Mouse (Mus musculus): ENCODE data around the gene Kcna10. TPM values are rescaled to one million over a fixed set of nuclear protein-coding genes. Genes with fewer than 3 reads are reported as not detected.

The Kcna10 gene
- polyA plus RNA-seq (2016; fragmentation: Nextera tagmentation; extraction: Ambion mirVana): not detected in 2 replicates

DNA sequence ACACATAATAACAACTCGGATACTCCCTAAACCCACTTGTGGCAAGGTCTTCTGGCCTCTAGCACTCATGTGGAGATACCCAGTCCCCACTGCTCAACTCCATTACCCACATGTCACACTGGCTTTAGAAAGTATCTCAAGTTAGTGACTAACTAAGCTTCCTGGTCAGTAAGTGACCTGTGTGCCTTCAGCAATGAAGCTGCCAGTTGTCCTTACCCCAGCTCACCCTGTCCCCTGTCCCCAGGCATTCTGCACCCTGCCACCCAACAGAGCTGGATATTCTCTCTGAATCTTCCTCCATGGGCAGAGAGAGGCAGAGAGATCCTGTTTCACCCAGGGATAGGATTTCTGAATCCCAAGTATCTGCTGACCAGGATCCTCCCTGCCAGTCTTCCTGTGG lies at the start of gene Kcna10:
Kcna10 (plus strand) TSS at position 301 of the 400 bp plus-strand sequence.
- Histone ChIP-seq H3K4me1 (no peaks in the 10 kb centered on the region), H3K4me2 (replicated peaks) (no peak within 1 kb of the TSS), H3K9me3 (no peaks in the 10 kb centered on the region), H3K27me3 (no peaks in the 10 kb centered on the region), H3K9ac (replicated peaks) (no peak within 1 kb of the TSS), H3K36me3 (no peaks in the 10 kb centered on the region), H3K27ac (replicated peaks) (no peak within 1 kb of the TSS), H3K4me3 (no peak within 1 kb of the TSS)
- 71% methylated on average over 1 of the region's 1 CpGs for WGBS
- ATAC-seq (ENCODE audit: low FRiP score, low read depth): no peak

DNA sequence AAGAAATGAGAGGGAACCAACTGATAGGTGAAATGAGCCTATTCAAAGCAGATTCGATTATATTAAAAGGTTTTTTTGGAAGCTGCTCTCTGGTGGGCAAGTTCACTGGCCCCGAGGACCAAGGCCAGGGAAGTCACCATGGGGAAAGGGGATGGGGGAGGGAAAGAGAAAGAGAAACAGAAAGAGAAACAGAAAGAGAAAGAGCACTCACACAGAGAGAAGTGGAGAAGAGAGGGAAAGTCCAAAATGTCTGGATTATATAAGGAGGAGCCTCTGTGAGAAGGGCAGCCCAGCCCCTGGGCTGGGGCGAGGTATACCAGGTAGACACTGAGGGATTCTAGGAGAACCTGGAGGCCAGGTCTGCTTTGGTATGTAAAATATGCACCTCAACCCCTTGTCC lies 48.4 kb upstream of the Kcna10 start:
- 83% methylated on average over 3 of the region's 3 CpGs for WGBS
- Histone ChIP-seq H3K9ac (replicated peaks) (no peak overlapping the region), H3K4me3 (no peak overlapping the region), H3K9me3 (no peaks in the 10 kb centered on the region), H3K27ac (replicated peaks) (no peak overlapping the region), H3K4me2 (replicated peaks) (no peak overlapping the region), H3K4me1 (no peaks in the 10 kb centered on the region), H3K36me3 (no peaks in the 10 kb centered on the region), H3K27me3 (no peaks in the 10 kb centered on the region)
- ATAC-seq (ENCODE audit: low FRiP score, low read depth): no peak

DNA sequence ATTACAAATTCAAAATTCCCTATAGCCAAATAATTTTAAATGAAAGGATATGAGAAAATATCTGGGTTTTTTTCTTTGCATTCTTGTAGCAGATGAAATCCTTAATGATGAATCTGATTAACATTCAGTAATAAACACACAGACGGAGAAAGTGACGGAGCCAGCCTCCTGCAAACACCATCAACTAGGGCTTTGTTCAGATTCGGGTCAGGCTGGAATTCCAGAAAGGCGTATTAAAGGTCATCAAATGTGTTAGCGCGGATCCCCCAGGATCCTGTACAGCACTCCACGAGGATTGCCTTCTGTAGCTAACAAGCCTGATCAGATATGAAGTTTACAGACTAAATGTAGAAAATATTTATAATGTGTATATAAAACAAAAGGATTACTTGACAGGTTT lies 35.7 kb upstream of the Kcna10 start:
- Histone ChIP-seq H3K4me3 (no peak overlapping the region), H3K9me3 (no peaks in the 10 kb centered on the region), H3K4me2 (replicated peaks) (no peak overlapping the region), H3K36me3 (no peaks in the 10 kb centered on the region), H3K4me1 (peaks cover 17% of the 10 kb centered on the region), H3K27me3 (no peaks in the 10 kb centered on the region), H3K9ac (replicated peaks) (no peak overlapping the region), H3K27ac (replicated peaks) (no peak overlapping the region)
- WGBS: 71% methylated on average over 7 of the region's 7 CpGs
- no peak for ATAC-seq (ENCODE audit: low FRiP score, low read depth)

DNA sequence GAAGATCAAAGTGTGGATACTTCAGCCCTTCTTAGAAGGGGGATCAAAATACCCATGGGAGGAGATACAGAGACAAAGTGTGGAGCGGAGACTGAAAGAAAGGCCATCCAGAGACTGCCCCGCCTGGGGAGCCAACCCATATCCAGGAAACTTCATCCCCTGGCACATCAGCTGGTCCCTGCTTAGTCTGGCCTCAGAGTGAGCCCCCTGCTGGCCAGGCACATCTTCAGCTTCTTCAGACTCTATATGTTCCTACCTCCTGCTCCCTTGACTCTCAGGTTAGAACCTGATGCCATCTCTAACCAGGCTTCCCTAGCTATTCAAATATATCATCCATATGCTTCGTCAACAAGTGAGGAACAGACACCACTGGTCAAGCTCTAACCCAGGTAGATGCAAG lies 33.9 kb upstream of the Kcna10 start:
- ATAC-seq (ENCODE audit: low FRiP score, low read depth): no peak
- Histone ChIP-seq H3K4me1 (peaks cover 17% of the 10 kb centered on the region), H3K36me3 (no peaks in the 10 kb centered on the region), H3K4me2 (replicated peaks) (no peak overlapping the region), H3K27ac (replicated peaks) (no peak overlapping the region), H3K9me3 (no peaks in the 10 kb centered on the region), H3K9ac (replicated peaks) (no peak overlapping the region), H3K4me3 (no peak overlapping the region), H3K27me3 (no peaks in the 10 kb centered on the region)
- 64% methylated on average over 3 of the region's 3 CpGs for WGBS

DNA sequence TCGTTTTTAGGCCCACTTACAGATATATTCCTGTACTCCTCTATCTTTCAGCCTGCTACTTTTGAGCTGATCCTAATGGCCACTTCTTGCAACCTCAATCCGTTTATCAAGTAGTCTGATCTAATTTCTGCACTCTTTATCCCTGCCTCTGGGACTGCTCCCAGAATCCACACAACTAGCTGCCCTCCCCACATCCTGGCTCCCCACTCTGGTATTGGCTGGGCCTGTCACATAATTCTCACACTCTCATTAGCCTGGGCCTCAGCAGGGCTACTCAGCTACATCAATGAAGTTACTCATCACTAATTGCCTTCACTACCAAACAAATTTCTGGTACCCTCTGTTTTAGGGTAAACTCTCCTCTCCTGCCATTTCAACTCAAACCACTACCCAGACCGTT lies 32.4 kb upstream of the Kcna10 start:
- peak; percentile 74 for ATAC-seq (ENCODE audit: low FRiP score, low read depth)
- Histone ChIP-seq H3K4me2 (replicated peaks) (no peak overlapping the region), H3K27ac (replicated peaks) (peak overlapping the region; percentile 30; the same call in 1 of the 2 replicates), H3K4me3 (no peak overlapping the region), H3K9ac (replicated peaks) (no peak overlapping the region), H3K36me3 (no peaks in the 10 kb centered on the region), H3K9me3 (no peaks in the 10 kb centered on the region), H3K4me1 (peaks cover 17% of the 10 kb centered on the region), H3K27me3 (no peaks in the 10 kb centered on the region)
- 50% methylated on average over 3 of the region's 3 CpGs for WGBS

DNA sequence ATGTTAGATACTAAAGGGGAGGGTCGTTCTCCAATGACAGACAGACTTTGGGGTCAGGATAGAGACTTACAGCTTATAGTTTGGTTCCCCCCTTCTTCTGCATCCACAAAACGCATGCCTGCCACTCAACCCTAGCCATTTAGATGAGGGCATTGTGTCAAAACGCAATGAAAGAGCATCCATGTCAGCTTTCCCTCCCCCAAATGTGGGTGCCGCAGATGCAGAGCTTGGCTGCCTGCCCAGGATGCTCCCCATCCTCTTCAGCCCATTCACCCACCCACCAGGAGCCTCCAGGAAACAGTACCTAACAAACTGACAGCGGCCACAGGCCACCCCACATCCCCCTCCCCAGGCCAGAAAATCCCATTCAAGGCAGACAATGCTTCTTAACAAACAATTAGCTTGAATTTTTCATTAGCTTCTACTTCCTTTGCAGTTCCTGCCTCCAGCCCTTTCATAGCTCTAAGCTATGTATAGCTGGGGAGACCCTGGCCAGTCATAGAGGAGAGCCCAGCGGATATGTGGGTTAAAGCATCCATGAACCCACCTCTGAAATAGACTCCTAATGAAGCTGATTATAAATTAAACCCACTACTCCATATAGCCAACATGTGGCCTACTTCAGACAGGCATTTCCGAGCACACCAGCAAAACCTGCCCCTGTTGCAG lies 31.9 kb upstream of the Kcna10 start:
- Histone ChIP-seq H3K27ac (replicated peaks) (peak overlapping the region; percentile 30; the same call in 1 of the 2 replicates), H3K4me2 (replicated peaks) (no peak overlapping the region), H3K9me3 (no peaks in the 10 kb centered on the region), H3K27me3 (no peaks in the 10 kb centered on the region), H3K36me3 (no peaks in the 10 kb centered on the region), H3K4me1 (peaks cover 17% of the 10 kb centered on the region), H3K9ac (replicated peaks) (no peak overlapping the region), H3K4me3 (no peak overlapping the region)
- 40% methylated on average over 7 of the region's 7 CpGs for WGBS
- peak; percentile 80 for ATAC-seq (ENCODE audit: low FRiP score, low read depth)

DNA sequence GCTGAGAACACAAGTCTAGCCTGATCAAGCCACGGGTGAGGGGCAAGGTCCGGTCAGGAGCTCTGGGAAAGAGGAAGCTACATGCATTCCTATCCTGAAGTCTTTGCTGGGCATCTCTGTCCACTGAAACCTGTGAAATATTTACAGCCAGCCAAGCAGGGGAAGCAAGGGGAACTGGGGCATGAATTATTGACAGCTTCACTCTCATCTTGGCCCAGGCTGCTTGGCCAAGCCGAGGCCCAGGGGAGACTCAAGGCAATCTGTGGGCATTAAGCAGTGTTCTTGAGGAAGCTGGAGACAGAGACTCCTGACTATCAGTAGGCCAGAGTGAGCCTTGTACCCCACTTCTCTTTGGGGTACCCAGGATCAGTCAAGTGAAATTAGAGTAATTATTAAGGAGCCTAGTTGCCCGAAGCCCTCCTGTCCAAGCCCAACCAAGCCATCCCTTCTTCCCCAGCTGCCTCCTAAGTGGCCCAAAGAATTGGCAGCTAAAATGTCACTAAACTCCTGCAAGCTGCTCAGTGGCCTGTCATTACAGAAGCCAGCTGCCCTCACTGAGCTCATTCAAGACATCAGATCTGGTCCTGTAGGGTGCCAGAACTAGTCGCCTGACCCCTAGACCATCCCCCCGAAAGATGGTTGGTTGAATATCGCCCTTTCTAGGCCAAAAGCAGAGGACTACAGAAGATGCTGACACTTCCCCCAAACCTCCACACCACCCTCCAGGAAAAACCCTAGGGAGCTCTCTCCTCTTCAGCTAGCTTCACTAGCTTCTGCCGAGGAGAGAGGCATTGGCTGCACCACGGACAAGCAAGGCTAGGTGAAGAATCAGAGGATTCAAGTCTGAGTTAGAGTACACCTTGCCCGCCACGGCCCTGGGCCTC lies 28.8 kb upstream of the Kcna10 start:
- ATAC-seq (ENCODE audit: low FRiP score, low read depth): no peak
- no peak overlapping the region for H3K9ac ChIP-seq (replicated peaks)
- H3K27me3 ChIP-seq: peaks cover 3% of the 10 kb centered on the region; the same call in 1 of the 2 replicates
- H3K4me1 ChIP-seq: peaks cover 17% of the 10 kb centered on the region
- H3K27ac ChIP-seq (replicated peaks): no peak overlapping the region
- no peak overlapping the region for H3K4me2 ChIP-seq (replicated peaks)
- no peaks in the 10 kb centered on the region for H3K36me3 ChIP-seq
- no peak overlapping the region for H3K4me3 ChIP-seq
- 90% methylated on average over 11 of the region's 11 CpGs for whole genome bisulfite sequencing
- H3K9me3 ChIP-seq: no peaks in the 10 kb centered on the region

DNA sequence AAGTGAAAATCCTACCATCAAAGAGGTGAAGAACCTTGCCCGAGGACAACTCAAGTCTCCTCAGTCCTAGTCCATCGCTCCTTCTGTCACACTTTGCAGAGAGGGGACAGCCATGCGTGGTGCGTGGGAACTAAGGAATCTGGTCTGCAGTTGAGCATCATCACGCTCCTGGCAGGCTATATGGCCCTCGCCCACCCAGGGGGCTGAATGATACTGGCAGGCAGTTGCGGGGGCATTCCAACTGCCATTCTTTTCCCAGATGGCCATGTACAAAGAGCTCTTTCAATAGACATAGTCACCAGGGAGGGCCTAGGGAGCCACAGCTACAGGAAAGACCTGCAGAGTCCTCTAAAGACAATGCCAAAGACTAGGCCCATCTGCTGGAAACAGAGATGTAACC lies 24.0 kb upstream of the Kcna10 start:
- Histone ChIP-seq H3K4me1 (peaks cover 5% of the 10 kb centered on the region; the same call in 1 of the 2 replicates), H3K9me3 (no peaks in the 10 kb centered on the region), H3K4me2 (replicated peaks) (no peak overlapping the region), H3K27ac (replicated peaks) (no peak overlapping the region), H3K27me3 (peaks cover 17% of the 10 kb centered on the region; the same call in 1 of the 2 replicates), H3K4me3 (no peak overlapping the region), H3K36me3 (no peaks in the 10 kb centered on the region), H3K9ac (replicated peaks) (no peak overlapping the region)
- 87% methylated on average over 7 of the region's 7 CpGs for WGBS
- ATAC-seq (ENCODE audit: low FRiP score, low read depth): no peak

DNA sequence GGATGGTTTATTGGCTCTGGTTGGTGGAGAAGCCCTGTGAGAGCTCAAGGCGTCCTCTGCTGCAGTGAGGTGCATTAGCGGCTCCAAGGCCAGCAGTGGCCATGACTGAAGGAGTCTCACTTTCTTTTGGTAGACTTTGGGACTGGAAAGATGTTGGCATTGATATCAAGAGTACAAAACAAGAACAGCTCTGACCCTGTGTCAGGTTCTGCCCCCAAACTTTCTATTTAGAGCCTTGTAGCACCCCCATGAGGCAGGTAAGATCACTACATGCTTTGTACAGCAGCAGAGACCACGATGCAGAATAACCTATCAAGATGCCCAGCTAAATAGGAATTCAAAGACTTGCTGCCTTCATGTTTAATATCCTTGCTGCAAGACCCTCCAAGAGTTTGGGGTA lies 23.4 kb upstream of the Kcna10 start:
- H3K4me2 ChIP-seq (replicated peaks): peak overlapping the region; percentile 51
- peaks cover 17% of the 10 kb centered on the region; the same call in 1 of the 2 replicates for H3K27me3 ChIP-seq
- H3K27ac ChIP-seq (replicated peaks): no peak overlapping the region
- peaks cover 5% of the 10 kb centered on the region; the same call in 1 of the 2 replicates for H3K4me1 ChIP-seq
- H3K9me3 ChIP-seq: no peaks in the 10 kb centered on the region
- no peak for ATAC-seq (ENCODE audit: low FRiP score, low read depth)
- no peak overlapping the region; the same call in 1 of the 2 replicates for H3K9ac ChIP-seq (replicated peaks)
- peak overlapping the region; percentile 31; the same call in 1 of the 2 replicates for H3K4me3 ChIP-seq
- H3K36me3 ChIP-seq: no peaks in the 10 kb centered on the region
- 62% methylated on average over 3 of the region's 3 CpGs for WGBS

DNA sequence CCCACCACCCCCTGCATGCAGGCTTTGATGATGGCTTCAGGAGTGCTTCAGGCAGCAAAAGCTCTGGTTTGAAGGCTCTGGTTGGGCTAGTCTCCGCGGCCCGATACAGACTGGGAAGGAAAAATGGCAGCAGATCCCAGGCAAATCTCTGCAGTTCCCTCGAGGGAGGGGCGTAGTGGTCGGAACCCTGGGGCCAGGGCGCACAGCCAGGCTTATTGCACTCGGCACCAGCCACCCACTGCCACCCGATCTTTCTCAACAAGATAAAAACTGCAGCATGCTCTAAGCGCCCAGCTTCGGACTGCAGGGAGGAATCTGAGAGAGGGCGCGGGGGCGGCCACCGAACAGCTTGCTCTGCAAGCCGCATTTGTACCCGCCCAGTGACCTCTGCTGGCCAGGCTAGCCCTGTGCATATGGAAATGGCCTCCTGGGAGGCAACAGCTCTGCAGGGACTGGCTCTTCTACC lies 23.0 kb upstream of the Kcna10 start:
- Histone ChIP-seq H3K36me3 (no peaks in the 10 kb centered on the region), H3K4me1 (peaks cover 5% of the 10 kb centered on the region; the same call in 1 of the 2 replicates), H3K4me2 (replicated peaks) (peak overlapping the region; percentile 51), H3K27ac (replicated peaks) (no peak overlapping the region), H3K4me3 (peak overlapping the region; percentile 31), H3K9ac (replicated peaks) (peak overlapping the region; percentile 43), H3K9me3 (no peaks in the 10 kb centered on the region), H3K27me3 (peaks cover 17% of the 10 kb centered on the region; the same call in 1 of the 2 replicates)
- ATAC-seq (ENCODE audit: low FRiP score, low read depth): peak; percentile 66
- under 1% methylated on average over 17 of the region's 17 CpGs for WGBS

DNA sequence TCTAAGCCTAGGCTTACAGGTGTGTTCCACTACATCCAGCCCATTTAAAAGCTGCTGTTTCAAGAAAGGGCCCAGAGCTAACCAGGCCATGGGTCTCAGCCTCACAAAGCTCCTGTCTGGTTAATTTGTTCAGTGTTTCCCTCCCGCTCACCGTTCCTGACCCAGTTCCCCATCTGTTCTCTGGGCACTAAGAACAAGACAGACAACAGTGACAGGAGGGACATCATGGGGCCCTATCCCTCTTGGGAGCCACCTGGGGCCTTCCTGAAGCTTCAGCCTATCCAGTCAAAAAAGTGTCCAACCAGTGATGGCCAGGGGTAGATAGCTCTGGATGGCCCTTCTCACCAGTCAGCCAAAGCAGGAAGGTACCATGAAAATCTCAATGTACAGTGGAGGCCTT lies 20.1 kb upstream of the Kcna10 start:
- Histone ChIP-seq H3K36me3 (no peaks in the 10 kb centered on the region), H3K27ac (replicated peaks) (no peak overlapping the region), H3K4me2 (replicated peaks) (no peak overlapping the region), H3K4me3 (no peak overlapping the region), H3K9ac (replicated peaks) (no peak overlapping the region), H3K9me3 (no peaks in the 10 kb centered on the region), H3K4me1 (peaks cover 5% of the 10 kb centered on the region; the same call in 1 of the 2 replicates), H3K27me3 (peaks cover 17% of the 10 kb centered on the region; the same call in 1 of the 2 replicates)
- no peak for ATAC-seq (ENCODE audit: low FRiP score, low read depth)
- WGBS: 79% methylated on average over 2 of the region's 2 CpGs

DNA sequence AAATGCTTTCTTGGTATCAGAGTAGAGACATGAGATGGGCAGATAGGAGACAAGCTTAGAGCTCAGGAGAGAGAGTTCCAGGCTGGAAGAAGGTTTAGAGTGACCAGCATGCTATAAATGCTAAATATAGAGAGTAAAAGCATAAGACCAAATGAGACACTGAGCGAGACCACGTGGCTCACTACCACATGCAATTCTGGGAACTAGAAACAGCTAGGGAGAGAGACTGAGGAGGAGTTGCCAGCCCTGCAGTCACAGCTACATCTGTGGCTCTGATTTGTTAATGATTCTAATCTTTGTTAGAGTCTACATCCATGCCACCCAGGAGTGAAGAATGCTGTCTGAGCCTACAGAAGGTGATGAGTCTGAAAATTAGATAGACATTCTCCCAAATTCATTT lies 13.3 kb upstream of the Kcna10 start:
- H3K27ac ChIP-seq (replicated peaks): no peak overlapping the region
- 82% methylated on average over 2 of the region's 2 CpGs for WGBS
- H3K9me3 ChIP-seq: no peaks in the 10 kb centered on the region
- H3K4me3 ChIP-seq: no peak overlapping the region
- H3K27me3 ChIP-seq: no peaks in the 10 kb centered on the region
- H3K36me3 ChIP-seq: no peaks in the 10 kb centered on the region
- no peak overlapping the region for H3K9ac ChIP-seq (replicated peaks)
- no peaks in the 10 kb centered on the region for H3K4me1 ChIP-seq
- H3K4me2 ChIP-seq (replicated peaks): no peak overlapping the region
- ATAC-seq (ENCODE audit: low FRiP score, low read depth): no peak
